Mouse (Mus musculus) small intestine, adult 2 months (tissue): ENCODE data around the gene Tex13a. TPM values are rescaled to one million over a fixed set of nuclear protein-coding genes. Genes with fewer than 3 reads are reported as not detected.

Source experiments
- H3K27ac ChIP-seq: fragments of 200-500 bp; 2 replicates; pipeline ENCODE4 v1.5.1; 2012; ENCODE audit warnings: low read depth, low read length, control low read depth, inconsistent platforms; ENCODE audit not compliant: insufficient read depth
- H3K27me3 ChIP-seq: fragments of 200-500 bp; 2 replicates; pipeline ENCODE4 v1.6.1; 2012; ENCODE audit warnings: mild to moderate bottlenecking, moderate library complexity, low read length, inconsistent platforms; ENCODE audit not compliant: control insufficient read depth, insufficient read depth
- H3K36me3 ChIP-seq: fragments of 200-500 bp; 2 replicates; pipeline ENCODE4 v1.6.1; 2012; ENCODE audit warnings: mild to moderate bottlenecking, low read length, control low read depth, inconsistent platforms; ENCODE audit not compliant: control insufficient read depth, insufficient read depth
- H3K4me1 ChIP-seq: fragments of 200-500 bp; 2 replicates; pipeline ENCODE4 v1.6.1; 2012; ENCODE audit warnings: low read length, inconsistent platforms, mixed read lengths; ENCODE audit not compliant: control insufficient read depth, insufficient read depth, insufficient read length
- H3K4me3 ChIP-seq: fragments of 200-500 bp; 2 replicates; pipeline ENCODE4 v1.5.1; 2012; ENCODE audit warnings: low read depth, mild to moderate bottlenecking, control low read depth, inconsistent platforms, low read length, moderate library complexity
- CTCF ChIP-seq: fragments of 200-500 bp; IDR thresholded peaks from 2 replicates; pipeline ENCODE4 v1.5.1; 2012; ENCODE audit warnings: low read depth, mild to moderate bottlenecking, control low read depth, inconsistent platforms, low read length, moderate library complexity, mixed read lengths; ENCODE audit not compliant: insufficient replicate concordance, insufficient read length; ENCODE audit errors: extremely low read depth
- POLR2A ChIP-seq: fragments of 200-500 bp; IDR thresholded peaks from 2 replicates; pipeline ENCODE4 v1.6.1; 2012; ENCODE audit warnings: low read depth, mild to moderate bottlenecking, control low read depth, inconsistent platforms, low read length, moderate library complexity
- WGBS: fragments of 180-500 bp; shearing (Covaris S2); methylation state at CpG from one replicate; pipeline ENCODE4 v1.1.7; 2018; 5-methylcytosine and 5-hydroxymethylcytosine counted together
- polyA plus RNA-seq: library from polyadenylated mRNA; depleted of rRNA; stranded (reverse); fragments of >200 nt; gene quantifications from 2 replicates; pipeline ENCODE4 v1.2.3, GENCODE M21; 2012; rRNA removed

Tex13a gene
- polyA plus RNA-seq, result not detected in 2 replicates

DNA sequence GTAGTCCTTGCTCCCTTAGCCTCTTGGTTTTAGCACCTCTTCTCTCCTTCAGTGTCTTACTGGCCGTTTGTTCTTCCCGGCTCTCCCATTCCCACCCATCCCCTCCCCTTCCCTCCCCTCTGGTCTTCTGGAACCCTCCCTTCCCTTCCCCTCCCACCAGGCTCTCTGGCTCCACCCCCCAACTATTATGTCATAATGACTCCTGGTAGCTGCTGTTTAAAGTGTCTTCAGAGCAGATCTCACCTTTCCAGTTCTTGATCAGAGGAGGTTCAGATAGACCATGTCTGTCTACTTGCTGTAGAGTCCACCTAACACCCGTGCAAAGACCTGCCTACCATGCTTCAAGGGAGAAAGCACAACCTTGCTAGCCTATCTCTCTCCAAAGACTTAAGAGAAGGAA, at the start of gene Tex13a:
Gene Tex13a, minus strand, starts transcription at position 101 of the 400 bp plus-strand sequence.
- Histone ChIP-seq H3K4me1 (no peaks in the 10 kb centered on the region), H3K4me3 (no peak within 1 kb of the TSS), H3K27ac (no peak within 1 kb of the TSS), H3K36me3 (no peaks in the 10 kb centered on the region), H3K27me3 (no peaks in the 10 kb centered on the region)
- TF ChIP-seq CTCF (no peak), POLR2A (no peak)
- 85% methylated on average over 3 of the region's 3 CpGs for WGBS

DNA sequence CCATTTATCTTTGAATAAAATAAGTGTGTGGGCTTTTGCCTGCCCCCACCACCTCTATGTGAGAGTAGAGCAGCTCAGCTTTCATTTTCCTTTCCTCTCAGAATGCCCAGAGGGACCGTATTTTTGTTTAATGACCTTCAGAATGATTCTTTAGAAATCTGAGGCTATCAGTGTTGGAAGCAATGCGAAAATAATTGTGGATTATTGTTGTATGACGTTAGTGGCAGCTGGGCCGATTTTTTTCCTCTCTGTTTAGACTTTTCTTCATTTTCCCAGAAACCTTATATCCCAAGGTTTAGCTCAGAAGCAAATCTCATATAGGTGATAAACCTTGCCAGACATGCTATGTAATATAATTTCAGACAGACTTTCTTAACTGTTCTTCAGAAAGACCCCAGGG, 25.2 kb upstream of the Tex13a start:
- Histone ChIP-seq H3K4me3 (no peak overlapping the region), H3K27ac (no peak overlapping the region), H3K36me3 (no peaks in the 10 kb centered on the region), H3K4me1 (no peaks in the 10 kb centered on the region), H3K27me3 (no peaks in the 10 kb centered on the region)
- 72% methylated on average over 4 of the region's 4 CpGs for WGBS
- TF ChIP-seq POLR2A, result no peak
- no peak for TF ChIP-seq CTCF

DNA sequence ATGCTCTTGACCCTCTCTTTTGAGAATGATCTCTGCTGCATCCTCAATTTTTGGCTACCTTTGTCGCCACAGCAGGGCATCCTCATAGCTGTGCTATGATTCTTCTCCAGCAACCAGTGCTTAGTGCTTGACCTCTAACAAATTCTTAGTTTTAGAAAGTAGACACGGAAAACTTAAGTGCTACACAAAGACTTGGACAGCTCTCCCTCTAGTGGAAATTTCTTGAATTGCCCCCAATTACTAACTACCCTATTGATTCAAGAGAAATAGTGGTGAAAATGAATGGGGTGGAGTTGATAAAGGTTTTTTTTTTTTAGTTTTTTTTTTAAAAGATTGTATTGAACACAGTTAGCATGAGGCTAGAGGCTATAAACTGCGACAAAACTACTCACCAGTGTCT, 39.2 kb downstream of the Tex13a start:
- TF ChIP-seq POLR2A, result no peak
- TF ChIP-seq CTCF, result no peak
- Histone ChIP-seq H3K27ac (no peak overlapping the region), H3K4me3 (no peak overlapping the region), H3K36me3 (no peaks in the 10 kb centered on the region), H3K4me1 (no peaks in the 10 kb centered on the region), H3K27me3 (no peaks in the 10 kb centered on the region)
- WGBS, result 9% methylated on average over 3 of the region's 3 CpGs
